Mouse (Mus musculus) heart, postnatal 0 days (tissue): ENCODE results near the gene 2610301B20Rik. TPM values are rescaled to one million over a fixed set of nuclear protein-coding genes. Genes with fewer than 3 reads are reported as not detected.

ENCODE experiments used
- ATAC-seq: fragments of 200-750 bp; cut with Nextera tagmentation; 2 replicates; pipeline ENCODE4 v1.8.0; 2017; ENCODE audit warnings: low read depth, moderate number of reproducible peaks, moderate library complexity; ENCODE audit not compliant: insufficient read depth
- DNase-seq: peaks from one replicate; pipeline ENCODE4 v3.0.0-alpha.2; 2016; ENCODE audit warnings: low spot score
- H3K27ac ChIP-seq: fragments of 300-500 bp; sonication (generic); 2 replicates; pipeline ENCODE4 v1.5.1; 2014; ENCODE audit warnings: low read depth, mild to moderate bottlenecking
- H3K27me3 ChIP-seq: fragments of 300-500 bp; sonication (generic); 2 replicates; pipeline ENCODE4 v1.6.1; 2014; ENCODE audit warnings: low read length, mixed read lengths; ENCODE audit not compliant: control insufficient read depth, insufficient read depth
- H3K36me3 ChIP-seq: fragments of 300-500 bp; sonication (generic); replicated peaks from 2 replicates; pipeline ENCODE4 v1.6.1; 2014; ENCODE audit warnings: low read length, mixed read lengths; ENCODE audit not compliant: control insufficient read depth, insufficient read depth
- H3K4me1 ChIP-seq: fragments of 300-500 bp; sonication (generic); 2 replicates; pipeline ENCODE4 v1.6.1; 2014; ENCODE audit warnings: antibody characterized with exemption; ENCODE audit not compliant: control insufficient read depth, insufficient read depth
- H3K4me2 ChIP-seq: fragments of 300-500 bp; sonication (generic); 2 replicates; pipeline ENCODE4 v1.6.1; 2014; ENCODE audit warnings: low read depth, mild to moderate bottlenecking, low read length, moderate library complexity
- H3K4me3 ChIP-seq: fragments of 300-500 bp; sonication (generic); 2 replicates; pipeline ENCODE4 v1.5.1; 2014; ENCODE audit warnings: low read depth, low read length
- H3K9ac ChIP-seq: fragments of 300-500 bp; sonication (generic); replicated peaks from 2 replicates; pipeline ENCODE4 v1.6.1; 2014; ENCODE audit warnings: low read depth, low read length, mixed read lengths
- H3K9me3 ChIP-seq: fragments of 300-500 bp; sonication (generic); replicated peaks from 2 replicates; pipeline ENCODE4 v1.6.1; 2016; ENCODE audit warnings: low read length; ENCODE audit not compliant: control insufficient read depth
- CTCF ChIP-seq: IDR thresholded peaks from 2 replicates; pipeline ENCODE4 v1.5.1; 2016; ENCODE audit warnings: antibody characterized with exemption, control low read depth, low read depth
- EP300 ChIP-seq: IDR thresholded peaks from 2 replicates; pipeline ENCODE4 v1.6.1; 2016; ENCODE audit warnings: antibody characterized with exemption, low read depth
- WGBS: fragments of 180-500 bp; shearing (Covaris S2); extraction: QIAGEN DNeasy Blood & Tissue Kit; methylation state at CpG from one replicate; pipeline ENCODE4 v1.1.7; 2014; 5-methylcytosine and 5-hydroxymethylcytosine counted together
- polyA plus RNA-seq: library from polyadenylated mRNA; unstranded; fragments of >200 nt; fragmentation: Nextera tagmentation; extraction: Ambion mirVana; gene quantifications from 2 replicates; pipeline ENCODE4 v1.2.1, GENCODE M21; 2015
- total RNA-seq: library from RNA; depleted of rRNA; stranded (reverse); fragments of >200 nt; gene quantifications from 2 replicates; pipeline ENCODE4 v1.2.3, GENCODE M21; 2014; ENCODE audit warnings: low replicate concordance

Gene 2610301B20Rik
- total and polyA plus RNA-seq, 2 experiments from 2014 or later, result 13.3 to 17.4 TPM

GRCm38 (mm10) chr4:10872685-10873539, 1.4 kb upstream of the 2610301B20Rik start:
- H3K36me3 ChIP-seq, result no peaks in the 10 kb centered on the region
- H3K4me1 ChIP-seq, result peaks cover 8% of the 10 kb centered on the region
- peak overlapping the region; percentile 99 for H3K27ac ChIP-seq
- TF ChIP-seq CTCF (no peak), EP300 (no peak)
- H3K4me3 ChIP-seq, result peak overlapping the region; percentile 94
- peak; percentile 18 for DNase-seq
- no peaks in the 10 kb centered on the region for H3K9me3 ChIP-seq
- no peaks in the 10 kb centered on the region for H3K27me3 ChIP-seq
- peak overlapping the region; percentile 71 for H3K4me2 ChIP-seq
- ATAC-seq, result no peak
- 31% methylated on average over 16 of the region's 16 CpGs for WGBS
- H3K9ac ChIP-seq, result peak overlapping the region; percentile 92

GRCm38 (mm10) chr4:10873549-10873919, 764 bp upstream of the 2610301B20Rik start:
- ATAC-seq (peak; percentile 22), DNase-seq (no peak)
- peak overlapping the region; percentile 99 for H3K27ac ChIP-seq
- no peaks in the 10 kb centered on the region for H3K27me3 ChIP-seq
- H3K4me2 ChIP-seq, result peak overlapping the region; percentile 71
- peak overlapping the region; percentile 94 for H3K4me3 ChIP-seq
- TF ChIP-seq EP300 (no peak), CTCF (no peak)
- peaks cover 8% of the 10 kb centered on the region for H3K4me1 ChIP-seq
- no peaks in the 10 kb centered on the region for H3K36me3 ChIP-seq
- no peaks in the 10 kb centered on the region for H3K9me3 ChIP-seq
- peak overlapping the region; percentile 92 for H3K9ac ChIP-seq
- WGBS, result 2% methylated on average over 6 of the region's 8 CpGs

- ATAC-seq (peak; percentile 76), DNase-seq (peak; percentile 44)
- Histone ChIP-seq H3K9ac (peak overlapping the region; percentile 92), H3K9me3 (no peaks in the 10 kb centered on the region), H3K36me3 (no peaks in the 10 kb centered on the region), H3K4me1 (peaks cover 8% of the 10 kb centered on the region), H3K27ac (peak overlapping the region; percentile 99), H3K4me3 (peak overlapping the region; percentile 94), H3K4me2 (peak overlapping the region; percentile 71), H3K27me3 (no peaks in the 10 kb centered on the region)
- WGBS, result 0% methylated on average over 34 of the region's 37 CpGs
- TF ChIP-seq EP300, result no peak
- TF ChIP-seq CTCF, result no peak
Measured at GRCm38 (mm10) chr4:10874718-10875121, 422 bp downstream of the 2610301B20Rik start.

GRCm38 (mm10) chr4:10875407-10875806, 1.1 kb downstream of the 2610301B20Rik start:
- H3K4me2 ChIP-seq, result peak overlapping the region; percentile 71
- H3K9me3 ChIP-seq, result no peaks in the 10 kb centered on the region
- TF ChIP-seq EP300 (no peak), CTCF (no peak)
- DNase-seq (no peak), ATAC-seq (no peak)
- H3K4me3 ChIP-seq, result peak overlapping the region; percentile 94
- peak overlapping the region; percentile 92 for H3K9ac ChIP-seq
- H3K27ac ChIP-seq, result peak overlapping the region; percentile 99
- no peaks in the 10 kb centered on the region for H3K36me3 ChIP-seq
- no peaks in the 10 kb centered on the region for H3K27me3 ChIP-seq
- peaks cover 8% of the 10 kb centered on the region for H3K4me1 ChIP-seq

GRCm38 (mm10) chr4:10877057-10877456, 2.8 kb downstream of the 2610301B20Rik start:
- 100% methylated on average over 1 of the region's 1 CpGs for WGBS
- Histone ChIP-seq H3K36me3 (peaks cover 8% of the 10 kb centered on the region; the same call in 1 of the 2 replicates), H3K27me3 (no peaks in the 10 kb centered on the region), H3K4me1 (peaks cover 8% of the 10 kb centered on the region), H3K4me3 (no peak overlapping the region), H3K9ac (no peak overlapping the region), H3K9me3 (no peaks in the 10 kb centered on the region), H3K4me2 (no peak overlapping the region), H3K27ac (no peak overlapping the region)
- ATAC-seq, result no peak
- DNase-seq, result no peak
- no peak for TF ChIP-seq CTCF
- no peak for TF ChIP-seq EP300
